Mouse (Mus musculus): ENCODE data around the gene Ttc26.

GRCm38 (mm10) chr6:38355354-38355823 is 25.9 kb upstream of the Ttc26 start:
- TF ChIP-seq USF1 (IDR thresholded peaks at IDR 0.05; ENCODE audit: low read depth) (no peak), MYOG (IDR thresholded peaks at IDR 0.05; ENCODE audit: control insufficient read depth in 1 of 3, insufficient read depth in 1 of 3, insufficient read length in 2 of 3, low read depth in 2 of 3) (no peak), POLR2A (IDR thresholded peaks at IDR 0.05; ENCODE audit: insufficient read length, low read depth) (no peak), TCF12 (IDR thresholded peaks at IDR 0.05; ENCODE audit: insufficient read depth, poor library complexity, severe bottlenecking) (no peak), CEBPB (IDR thresholded peaks at IDR 0.05; ENCODE audit: insufficient read depth, poor library complexity, severe bottlenecking) (no peak), E2F4 (IDR thresholded peaks at IDR 0.05; ENCODE audit: insufficient read depth) (no peak), MAX (IDR thresholded peaks at IDR 0.05; ENCODE audit: low read depth) (no peak), POLR2AphosphoS2 (IDR thresholded peaks at IDR 0.05; ENCODE audit: insufficient read length, low read depth) (no peak)

Measured in myocyte (in vitro differentiated cells).